Mouse (Mus musculus): ENCODE data around the gene Psmc5. TPM values are rescaled to one million over a fixed set of nuclear protein-coding genes. Genes with fewer than 3 reads are reported as not detected.
A peak's percentile ranks its signal among the peaks of the same experiment; 100 is the strongest.

Gene Psmc5
- polyA plus RNA-seq, 1 experiment from 2014 or later, result 88.8 TPM

DNA sequence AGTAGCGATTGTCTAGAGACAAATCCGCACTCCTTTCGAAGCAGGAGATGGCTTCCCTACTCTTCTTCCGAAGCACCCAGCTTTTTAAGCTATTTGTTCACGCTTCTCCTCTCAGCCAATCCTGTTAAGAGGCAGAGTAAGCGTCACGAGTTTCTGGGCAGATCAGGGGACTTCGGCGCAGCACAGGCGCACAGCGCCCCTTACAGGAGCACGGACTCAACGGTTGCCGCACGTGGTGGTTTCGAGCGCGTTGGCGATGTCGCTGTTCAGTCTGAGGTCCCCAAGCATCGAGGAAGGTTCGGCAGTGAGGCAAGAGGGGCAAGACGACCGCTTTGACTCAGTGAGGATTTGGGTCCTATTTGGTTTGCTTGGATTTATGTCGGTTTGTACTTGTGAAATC, 20.5 kb downstream of the Psmc5 start, which contains the start of gene Tcam1:
Tcam1 (plus strand) TSS at position 219 of the 400 bp plus-strand sequence.
- H3K4me2 ChIP-seq (ENCODE audit: low read depth, low read length), result peak within 1 kb of the TSS; percentile 52
- H3K4me1 ChIP-seq (ENCODE audit: insufficient read depth), result peaks cover 18% of the 10 kb centered on the region
- 3% methylated on average over 25 of the region's 25 CpGs for WGBS (ENCODE audit: insufficient replicate concordance)
- no peak within 1 kb of the TSS for H3K9ac ChIP-seq (replicated peaks)
- ATAC-seq (peak; percentile 22), DNase-seq (peak; percentile 96)
- no peak within 1 kb of the TSS for H3K4me3 ChIP-seq (ENCODE audit: low read depth, low read length)
- H3K36me3 ChIP-seq (replicated peaks; ENCODE audit: insufficient read depth, low read length), result no peaks in the 10 kb centered on the region
- H3K9me3 ChIP-seq (ENCODE audit: low read length), result no peaks in the 10 kb centered on the region
- no peaks in the 10 kb centered on the region for H3K27me3 ChIP-seq (ENCODE audit: insufficient read depth, low read length)
- no peak within 1 kb of the TSS for H3K27ac ChIP-seq (ENCODE audit: low read depth)
- TF ChIP-seq EP300 (IDR thresholded peaks at IDR 0.05; ENCODE audit: low read depth) (no peak), CTCF (IDR thresholded peaks at IDR 0.05; ENCODE audit: low read depth) (peak; percentile 98)

DNA sequence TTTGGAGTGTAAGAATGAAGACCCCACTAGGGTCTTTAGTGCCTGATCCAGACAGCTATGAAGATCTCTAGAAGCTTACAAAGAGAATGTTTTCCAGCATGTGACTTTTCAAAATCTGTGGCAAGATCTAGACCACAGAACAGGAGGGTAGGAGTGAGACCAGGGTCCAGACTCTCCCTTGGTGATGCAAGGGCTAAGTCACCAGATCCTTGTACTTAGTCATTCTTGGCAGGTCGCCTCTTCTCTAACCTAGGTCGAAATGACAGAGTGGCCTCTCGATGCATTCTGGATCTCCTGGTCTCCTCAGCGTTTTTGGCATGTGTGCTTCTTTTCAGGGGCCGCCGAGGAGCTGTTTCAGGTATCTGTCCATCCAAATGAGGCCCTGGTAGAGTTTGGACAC, 26.5 kb downstream of the Psmc5 start:
- no peaks in the 10 kb centered on the region for H3K4me1 ChIP-seq (ENCODE audit: insufficient read depth)
- no peaks in the 10 kb centered on the region for H3K9me3 ChIP-seq (ENCODE audit: low read length)
- H3K27me3 ChIP-seq (ENCODE audit: insufficient read depth, low read length), result no peaks in the 10 kb centered on the region
- TF ChIP-seq EP300 (IDR thresholded peaks at IDR 0.05; ENCODE audit: low read depth) (no peak), CTCF (IDR thresholded peaks at IDR 0.05; ENCODE audit: low read depth) (no peak)
- H3K4me3 ChIP-seq (ENCODE audit: low read depth, low read length), result no peak overlapping the region
- H3K9ac ChIP-seq (replicated peaks), result no peak overlapping the region
- no peak overlapping the region for H3K4me2 ChIP-seq (ENCODE audit: low read depth, low read length)
- H3K36me3 ChIP-seq (replicated peaks; ENCODE audit: insufficient read depth, low read length), result no peaks in the 10 kb centered on the region
- 77% methylated on average over 6 of the region's 6 CpGs for whole genome bisulfite sequencing (ENCODE audit: insufficient replicate concordance)
- no peak for ATAC-seq
- H3K27ac ChIP-seq (ENCODE audit: low read depth), result no peak overlapping the region
- DNase-seq, result no peak

DNA sequence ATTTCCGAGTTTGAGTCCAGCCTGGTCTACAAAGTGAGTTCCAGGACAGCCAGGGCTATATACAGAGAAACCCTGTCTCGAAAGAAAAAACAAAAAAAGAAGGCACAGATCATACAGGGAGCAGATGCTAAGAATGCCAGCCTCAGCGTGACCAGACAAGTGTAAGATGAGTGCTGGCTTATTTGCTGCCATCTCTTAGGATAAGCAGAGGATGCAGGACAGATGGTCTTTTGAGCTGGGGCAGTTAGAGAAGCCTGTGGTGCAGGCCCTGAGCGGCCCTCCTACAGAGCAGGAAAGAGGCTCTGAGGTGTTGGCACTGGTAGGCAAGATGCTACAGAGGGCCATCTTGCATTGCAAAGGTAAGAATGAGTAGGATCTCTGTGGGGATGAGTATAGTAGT, 27.4 kb downstream of the Psmc5 start:
- H3K9ac ChIP-seq (replicated peaks), result no peak overlapping the region
- TF ChIP-seq EP300 (IDR thresholded peaks at IDR 0.05; ENCODE audit: low read depth) (no peak), CTCF (IDR thresholded peaks at IDR 0.05; ENCODE audit: low read depth) (no peak)
- H3K4me3 ChIP-seq (ENCODE audit: low read depth, low read length), result no peak overlapping the region
- ATAC-seq, result no peak
- no peak for DNase-seq
- H3K27ac ChIP-seq (ENCODE audit: low read depth), result no peak overlapping the region
- no peak overlapping the region for H3K4me2 ChIP-seq (ENCODE audit: low read depth, low read length)
- H3K27me3 ChIP-seq (ENCODE audit: insufficient read depth, low read length), result no peaks in the 10 kb centered on the region
- 80% methylated on average over 4 of the region's 4 CpGs for WGBS (ENCODE audit: insufficient replicate concordance)
- no peaks in the 10 kb centered on the region for H3K9me3 ChIP-seq (ENCODE audit: low read length)
- H3K36me3 ChIP-seq (replicated peaks; ENCODE audit: insufficient read depth, low read length), result no peaks in the 10 kb centered on the region
- no peaks in the 10 kb centered on the region for H3K4me1 ChIP-seq (ENCODE audit: insufficient read depth)

DNA sequence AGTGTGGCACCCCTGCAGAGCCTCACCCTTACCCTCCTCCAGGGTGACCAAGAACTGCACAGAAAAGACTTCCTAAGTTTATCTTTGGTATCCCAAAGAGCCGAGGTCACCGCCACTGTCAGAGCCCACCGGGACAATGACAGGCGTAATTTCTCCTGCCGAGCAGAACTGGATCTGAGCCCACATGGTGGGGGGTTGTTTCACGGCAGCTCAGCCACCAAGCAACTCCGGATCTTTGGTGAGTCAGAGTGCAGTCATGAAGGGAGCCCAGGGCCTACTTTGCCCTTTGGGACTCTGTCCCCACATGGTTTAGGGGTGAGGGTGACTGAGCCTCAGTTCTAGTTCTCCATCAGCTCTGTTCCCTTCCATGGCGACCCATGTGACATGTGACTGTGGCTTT, 28.2 kb downstream of the Psmc5 start:
- Histone ChIP-seq H3K9me3 (ENCODE audit: low read length) (no peaks in the 10 kb centered on the region), H3K9ac (replicated peaks) (no peak overlapping the region), H3K4me3 (ENCODE audit: low read depth, low read length) (no peak overlapping the region), H3K27ac (ENCODE audit: low read depth) (no peak overlapping the region), H3K36me3 (replicated peaks; ENCODE audit: insufficient read depth, low read length) (no peaks in the 10 kb centered on the region), H3K4me1 (ENCODE audit: insufficient read depth) (no peaks in the 10 kb centered on the region), H3K4me2 (ENCODE audit: low read depth, low read length) (no peak overlapping the region), H3K27me3 (ENCODE audit: insufficient read depth, low read length) (no peaks in the 10 kb centered on the region)
- 62% methylated on average over 8 of the region's 8 CpGs for WGBS (ENCODE audit: insufficient replicate concordance)
- ATAC-seq (no peak), DNase-seq (no peak)
- TF ChIP-seq EP300 (IDR thresholded peaks at IDR 0.05; ENCODE audit: low read depth) (no peak), CTCF (IDR thresholded peaks at IDR 0.05; ENCODE audit: low read depth) (no peak)

DNA sequence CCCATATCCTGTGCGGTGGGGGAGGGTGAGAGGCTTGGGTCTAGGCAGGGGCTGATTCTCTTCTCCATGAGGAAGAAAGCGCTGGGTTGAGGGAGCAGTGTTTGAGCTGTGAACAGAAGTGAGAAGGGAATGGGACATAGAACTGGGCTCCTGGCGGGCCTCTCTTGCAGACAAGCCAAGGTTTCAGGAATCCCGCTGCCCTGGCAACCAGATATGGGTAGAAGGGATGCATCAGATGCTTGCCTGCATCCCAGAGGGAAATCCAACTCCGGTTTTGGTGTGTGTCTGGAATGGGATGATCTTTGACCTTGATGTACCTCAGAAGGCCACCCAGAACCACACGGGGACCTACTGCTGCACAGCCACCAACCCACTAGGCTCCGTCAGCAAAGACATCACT, 30.3 kb downstream of the Psmc5 start:
- no peak for DNase-seq
- no peaks in the 10 kb centered on the region for H3K36me3 ChIP-seq (replicated peaks; ENCODE audit: insufficient read depth, low read length)
- no peak overlapping the region for H3K27ac ChIP-seq (ENCODE audit: low read depth)
- H3K9me3 ChIP-seq (ENCODE audit: low read length), result no peaks in the 10 kb centered on the region
- no peak overlapping the region for H3K9ac ChIP-seq (replicated peaks)
- no peak overlapping the region for H3K4me2 ChIP-seq (ENCODE audit: low read depth, low read length)
- H3K4me1 ChIP-seq (ENCODE audit: insufficient read depth), result no peaks in the 10 kb centered on the region
- no peak for ATAC-seq
- TF ChIP-seq EP300 (IDR thresholded peaks at IDR 0.05; ENCODE audit: low read depth), result no peak
- no peak for TF ChIP-seq CTCF (IDR thresholded peaks at IDR 0.05; ENCODE audit: low read depth)
- no peaks in the 10 kb centered on the region for H3K27me3 ChIP-seq (ENCODE audit: insufficient read depth, low read length)
- 83% methylated on average over 7 of the region's 7 CpGs for WGBS (ENCODE audit: insufficient replicate concordance)
- H3K4me3 ChIP-seq (ENCODE audit: low read depth, low read length), result no peak overlapping the region

DNA sequence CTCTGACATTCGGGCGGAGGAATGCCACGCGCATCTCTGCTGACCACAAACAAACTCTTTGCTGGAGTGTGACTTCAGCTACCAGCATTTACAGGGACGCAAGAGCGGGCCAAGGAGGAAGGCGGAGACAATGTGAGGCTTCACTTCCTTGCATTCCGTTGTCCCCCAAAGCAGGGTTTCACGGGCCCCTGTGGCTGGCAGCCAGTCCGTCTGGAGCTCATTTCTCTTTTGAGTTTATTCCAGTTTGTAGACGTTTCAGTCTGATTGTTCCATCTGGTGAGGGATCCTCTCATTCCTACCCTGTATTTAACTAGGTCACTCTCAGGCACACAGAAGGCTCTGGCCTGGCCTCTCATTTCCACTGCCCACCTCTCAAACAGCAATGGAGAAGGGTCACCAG, 31.0 kb downstream of the Psmc5 start:
- H3K9ac ChIP-seq (replicated peaks), result no peak overlapping the region
- no peaks in the 10 kb centered on the region for H3K36me3 ChIP-seq (replicated peaks; ENCODE audit: insufficient read depth, low read length)
- H3K4me3 ChIP-seq (ENCODE audit: low read depth, low read length), result no peak overlapping the region
- H3K27ac ChIP-seq (ENCODE audit: low read depth), result no peak overlapping the region
- ATAC-seq (no peak), DNase-seq (no peak)
- TF ChIP-seq EP300 (IDR thresholded peaks at IDR 0.05; ENCODE audit: low read depth), result no peak
- TF ChIP-seq CTCF (IDR thresholded peaks at IDR 0.05; ENCODE audit: low read depth), result no peak
- WGBS (ENCODE audit: insufficient replicate concordance), result 68% methylated on average over 11 of the region's 11 CpGs
- H3K9me3 ChIP-seq (ENCODE audit: low read length), result no peaks in the 10 kb centered on the region
- H3K4me2 ChIP-seq (ENCODE audit: low read depth, low read length), result no peak overlapping the region
- no peaks in the 10 kb centered on the region for H3K27me3 ChIP-seq (ENCODE audit: insufficient read depth, low read length)
- H3K4me1 ChIP-seq (ENCODE audit: insufficient read depth), result no peaks in the 10 kb centered on the region

DNA sequence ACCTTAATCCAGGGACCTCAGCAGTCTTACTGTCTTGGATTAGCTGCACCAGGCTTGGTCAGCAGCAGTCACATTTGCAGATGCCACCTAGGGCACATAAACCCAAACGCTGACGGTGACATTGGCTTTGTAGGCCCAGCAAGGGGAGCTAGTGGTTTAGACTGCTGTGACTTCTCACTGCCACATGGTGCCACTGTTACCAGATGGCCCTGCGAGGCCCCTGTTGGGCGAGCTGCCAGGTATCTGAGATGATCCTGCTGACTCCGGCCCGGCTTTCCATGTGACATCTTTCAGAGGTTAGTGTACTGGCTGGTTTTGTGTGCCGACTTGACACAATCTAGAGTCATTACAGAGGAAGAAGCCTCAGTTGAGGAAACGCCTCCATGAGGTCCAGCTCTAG, 33.4 kb downstream of the Psmc5 start:
- ATAC-seq (peak; percentile 64; the same call in 1 of the 2 replicates), DNase-seq (peak; percentile 71)
- Histone ChIP-seq H3K9ac (replicated peaks) (no peak overlapping the region), H3K36me3 (replicated peaks; ENCODE audit: insufficient read depth, low read length) (no peaks in the 10 kb centered on the region), H3K9me3 (ENCODE audit: low read length) (no peaks in the 10 kb centered on the region), H3K4me1 (ENCODE audit: insufficient read depth) (no peaks in the 10 kb centered on the region), H3K4me2 (ENCODE audit: low read depth, low read length) (no peak overlapping the region), H3K27me3 (ENCODE audit: insufficient read depth, low read length) (no peaks in the 10 kb centered on the region), H3K4me3 (ENCODE audit: low read depth, low read length) (no peak overlapping the region), H3K27ac (ENCODE audit: low read depth) (no peak overlapping the region)
- 60% methylated on average over 8 of the region's 8 CpGs for WGBS (ENCODE audit: insufficient replicate concordance)
- TF ChIP-seq CTCF (IDR thresholded peaks at IDR 0.05; ENCODE audit: low read depth) (peak; percentile 58), EP300 (IDR thresholded peaks at IDR 0.05; ENCODE audit: low read depth) (no peak)

Data from liver, postnatal 0 days (tissue).